Comparison of ENCODE assay signal across 8 mouse cellular contexts in genomic region chr2:122739023-122739422, GRCm38 (mm10). TPM values are rescaled to one million over a fixed set of nuclear protein-coding genes. Genes with fewer than 3 reads are reported as not detected.
DNase-seq lines count a peak whose midpoint lies in the region; ATAC-seq and TF ChIP-seq lines count a peak whose summit lies in the region.

No protein-coding gene starts in this region.

- H3K4me2 ChIP-seq in kidney, embryonic 14.5 days (replicated peaks; ENCODE audit: low read depth, low read length): peak overlapping the region; percentile 66
- H3K4me2 ChIP-seq in heart, embryonic 15.5 days: peak overlapping the region; percentile 68

- peak in 1 of 3 experiments; percentile 5; a peak in 1 of 6 replicates for TF ChIP-seq CTCF in MEL (IDR thresholded peaks at IDR 0.05 in 2 of 3, conservative IDR thresholded peaks at IDR 0.05 in 1 of 3; ENCODE audit: control insufficient read depth in 1 of 3, insufficient read depth in 1 of 3, low read depth in 2 of 3, low read length in 3 of 3, poor library complexity in 1 of 3, severe bottlenecking in 1 of 3)

- TF ChIP-seq POLR2A in MEL (IDR thresholded peaks at IDR 0.05; ENCODE audit: control insufficient read depth in 1 of 2, insufficient read depth in 1 of 2, low read depth in 1 of 2, low read length in 2 of 2, poor library complexity in 1 of 2): no peak

- H3K27me3 ChIP-seq in kidney, embryonic 14.5 days (ENCODE audit: control insufficient read depth, insufficient read depth, low read length): no peaks in the 10 kb centered on the region
- peaks cover 0 to 2% of the 10 kb centered on the region in 2 experiments; a peak in 2 of 4 replicates for H3K27me3 ChIP-seq in MEL (ENCODE audit: control insufficient read depth in 1 of 2, insufficient read depth in 2 of 2, low read length in 2 of 2)
- peaks cover 14% of the 10 kb centered on the region for H3K27me3 ChIP-seq in heart, embryonic 15.5 days
- peaks cover 11% of the 10 kb centered on the region for H3K27me3 ChIP-seq in midbrain, embryonic 10.5 days (ENCODE audit: low read depth, poor library complexity, severe bottlenecking)

- H3K36me3 ChIP-seq in kidney, embryonic 14.5 days (ENCODE audit: control insufficient read depth, insufficient read depth, low read length): peaks cover 3% of the 10 kb centered on the region; the same call in 1 of the 2 replicates
- peaks cover 0 to 4% of the 10 kb centered on the region in 2 experiments; a peak in 2 of 4 replicates for H3K36me3 ChIP-seq in MEL (ENCODE audit: control insufficient read depth in 1 of 2, insufficient read depth in 2 of 2, low read length in 2 of 2)
- H3K36me3 ChIP-seq in heart, embryonic 15.5 days: peaks cover 11% of the 10 kb centered on the region
- H3K36me3 ChIP-seq in midbrain, embryonic 10.5 days: peaks cover 14% of the 10 kb centered on the region

- TF ChIP-seq EP300 in MEL (IDR thresholded peaks at IDR 0.05; ENCODE audit: low read depth in 1 of 2, low read length in 2 of 2): no peak

- H3K79me2 ChIP-seq in MEL (ENCODE audit: control insufficient read depth, insufficient read depth, low read length, poor library complexity): peaks cover 7% of the 10 kb centered on the region

- DNase-seq in kidney, postnatal 4 days: no peak
- DNase-seq in MEL (ENCODE audit: low read depth, low spot score): peak; percentile 48
- no peak for DNase-seq in midbrain, embryonic 10.5 days (ENCODE audit: low spot score)
- no peak for DNase-seq in left cerebral cortex, adult 8-10 months (ENCODE audit: low spot score in 2 of 2)
- no peak for DNase-seq in adrenal gland, postnatal 25 days
- DNase-seq in spleen, postnatal 10 days (ENCODE audit: low spot score in 2 of 2): no peak

- H3K9me3 ChIP-seq in kidney, embryonic 14.5 days (ENCODE audit: control insufficient read depth, low read length): no peaks in the 10 kb centered on the region
- H3K9me3 ChIP-seq in MEL (replicated peaks; ENCODE audit: insufficient read depth, low read length): no peaks in the 10 kb centered on the region
- no peaks in the 10 kb centered on the region for H3K9me3 ChIP-seq in heart, embryonic 15.5 days (replicated peaks)
- H3K9me3 ChIP-seq in midbrain, embryonic 10.5 days (replicated peaks): no peaks in the 10 kb centered on the region

- H3K9ac ChIP-seq in kidney, embryonic 14.5 days (ENCODE audit: low read depth, low read length): peak overlapping the region; percentile 91
- peak overlapping the region; percentile 79 for H3K9ac ChIP-seq in MEL (ENCODE audit: control insufficient read depth, low read depth, low read length, poor library complexity, severe bottlenecking)
- H3K9ac ChIP-seq in heart, embryonic 15.5 days: peak overlapping the region; percentile 97

- peak overlapping the region; percentile 87 for H3K4me3 ChIP-seq in kidney, embryonic 14.5 days (ENCODE audit: low read length)
- H3K4me3 ChIP-seq in MEL (ENCODE audit: control insufficient read depth in 1 of 2, insufficient read depth in 1 of 2, low read depth in 2 of 2, low read length in 2 of 2): peak overlapping the region; percentile 57 to 92
- peak overlapping the region; percentile 95 for H3K4me3 ChIP-seq in heart, embryonic 15.5 days
- peak overlapping the region; percentile 88 for H3K4me3 ChIP-seq in midbrain, embryonic 10.5 days

- no peak for ATAC-seq in kidney, embryonic 14.5 days (ENCODE audit: low FRiP score, low TSS enrichment)
- ATAC-seq in heart, embryonic 15.5 days (replicated peaks; ENCODE audit: insufficient number of reproducible peaks, insufficient read depth, low FRiP score, low read depth): no peak

- no peak for TF ChIP-seq RAD21 in MEL (IDR thresholded peaks at IDR 0.05; ENCODE audit: low read depth, low read length)

- H3K4me1 ChIP-seq in kidney, embryonic 14.5 days (ENCODE audit: control insufficient read depth, insufficient read depth, low read length): no peaks in the 10 kb centered on the region
- H3K4me1 ChIP-seq in MEL (ENCODE audit: control insufficient read depth in 1 of 2, insufficient read depth in 2 of 2, low read length in 2 of 2): peaks cover 0 to 4% of the 10 kb centered on the region in 2 experiments; a peak in 1 of 4 replicates
- H3K4me1 ChIP-seq in heart, embryonic 15.5 days (replicated peaks): peaks cover 12% of the 10 kb centered on the region
- peaks cover 16% of the 10 kb centered on the region for H3K4me1 ChIP-seq in midbrain, embryonic 10.5 days

- WGBS in kidney, embryonic 14.5 days: 30% methylated on average over 7 of the region's 7 CpGs
- 24% methylated on average over 7 of the region's 7 CpGs for WGBS in heart, embryonic 15.5 days
- 42% methylated on average over 7 of the region's 7 CpGs for WGBS in midbrain, embryonic 10.5 days

- H3K27ac ChIP-seq in kidney, embryonic 14.5 days (ENCODE audit: low read depth, low read length): no peak overlapping the region
- H3K27ac ChIP-seq in MEL (ENCODE audit: control insufficient read depth, low read depth, low read length): peak overlapping the region; percentile 5; the same call in 1 of the 2 replicates
- peak overlapping the region; percentile 94 for H3K27ac ChIP-seq in heart, embryonic 15.5 days
- H3K27ac ChIP-seq in midbrain, embryonic 10.5 days (replicated peaks): peak overlapping the region; percentile 94

TF ChIP-seq in MEL, 35 proteins besides CTCF, POLR2A, EP300 and RAD21:
- TF ChIP-seq MAFK (IDR thresholded peaks at IDR 0.05; ENCODE audit: borderline replicate concordance, low read depth, low read length) (no peak), POLR2AphosphoS2 (IDR thresholded peaks at IDR 0.05; ENCODE audit: low read length) (no peak), ZMIZ1 (IDR thresholded peaks at IDR 0.05; ENCODE audit: low read depth, low read length) (no peak), TBP (IDR thresholded peaks at IDR 0.05; ENCODE audit: low read depth, low read length) (no peak), POLR2AphosphoS5 (IDR thresholded peaks at IDR 0.05; ENCODE audit: borderline replicate concordance, low read depth, low read length) (no peak), MYC (IDR thresholded peaks at IDR 0.05; ENCODE audit: low read depth, low read length) (no peak)

RNA-seq across cellular contexts. Expression of gene Bloc1s6, which starts 0.7 kb away (rescaled TPM):
- 35.4 and 51.3 TPM in 2 replicates for polyA plus RNA-seq in kidney, embryonic 14.5 days (2014; fragmentation: Nextera tagmentation; extraction: Ambion mirVana)
- 10.8 and 10.9 TPM in 2 replicates for total RNA-seq in MEL (2012; rRNA removed)
- 10 to 100 TPM in 1 of 2 experiments, not detected in 1; 21.7 TPM for polyA plus RNA-seq in MEL (2012; ENCODE audit: insufficient read depth in 1 of 2, insufficient read length in 2 of 2, low read depth in 1 of 2, low replicate concordance in 2 of 2, missing spikeins in 1 of 2)
- 27.3 and 32.4 TPM in 2 replicates for polyA plus RNA-seq in heart, embryonic 15.5 days (2015; fragmentation: Nextera tagmentation; extraction: Ambion mirVana)
- polyA plus RNA-seq in midbrain, embryonic 10.5 days (2016; fragmentation: Nextera tagmentation; extraction: Ambion mirVana): 76.0 and 83.1 TPM in 2 replicates
- total RNA-seq in left cerebral cortex, adult 8-10 months (2022): 10 to 100 TPM; 27.0 to 39.2 (median 29.5) TPM
- 26.2 and 38.4 TPM in 2 replicates for total RNA-seq in adrenal gland, postnatal 25 days (2021)

RNA-seq across cellular contexts. Expression of gene Sqor, which starts 26.0 kb away (rescaled TPM):
- 7.9 and 11.8 TPM in 2 replicates for polyA plus RNA-seq in kidney, embryonic 14.5 days (2014; fragmentation: Nextera tagmentation; extraction: Ambion mirVana)
- 1.4 and 3.3 TPM in 2 replicates for total RNA-seq in MEL (2012; rRNA removed)
- 1 to 10 TPM in 1 of 2 experiments, not detected in 1; 2.2 TPM for polyA plus RNA-seq in MEL (2012; ENCODE audit: insufficient read depth in 1 of 2, insufficient read length in 2 of 2, low read depth in 1 of 2, low replicate concordance in 2 of 2, missing spikeins in 1 of 2)
- 6.5 and 9.7 TPM in 2 replicates for polyA plus RNA-seq in heart, embryonic 15.5 days (2015; fragmentation: Nextera tagmentation; extraction: Ambion mirVana)
- polyA plus RNA-seq in midbrain, embryonic 10.5 days (2016; fragmentation: Nextera tagmentation; extraction: Ambion mirVana): 3.1 and 3.2 TPM in 2 replicates
- 1 to 10 TPM; 5.3 to 7.8 (median 7.5) TPM for total RNA-seq in left cerebral cortex, adult 8-10 months (2022)
- 50.2 and 57.3 TPM in 2 replicates for total RNA-seq in adrenal gland, postnatal 25 days (2021)

RNA-seq across cellular contexts. Expression of gene Slc30a4, which starts 36.6 kb away (rescaled TPM):
- 4.8 and 12.7 TPM in 2 replicates for polyA plus RNA-seq in kidney, embryonic 14.5 days (2014; fragmentation: Nextera tagmentation; extraction: Ambion mirVana)
- not detected in 2 replicates for total RNA-seq in MEL (2012; rRNA removed)
- not detected for polyA plus RNA-seq in MEL (2012; ENCODE audit: insufficient read depth in 1 of 2, insufficient read length in 2 of 2, low read depth in 1 of 2, low replicate concordance in 2 of 2, missing spikeins in 1 of 2)
- 5.1 and 5.3 TPM in 2 replicates for polyA plus RNA-seq in heart, embryonic 15.5 days (2015; fragmentation: Nextera tagmentation; extraction: Ambion mirVana)
- polyA plus RNA-seq in midbrain, embryonic 10.5 days (2016; fragmentation: Nextera tagmentation; extraction: Ambion mirVana): 3.3 and 4.1 TPM in 2 replicates
- 10 to 100 TPM; 40.4 to 51.6 (median 45.3) TPM for total RNA-seq in left cerebral cortex, adult 8-10 months (2022)
- 30.5 and 34.2 TPM in 2 replicates for total RNA-seq in adrenal gland, postnatal 25 days (2021)
